Mouse (Mus musculus) midbrain, embryonic 14.5 days (tissue): Measurements from ENCODE around the gene Tspo. TPM values are rescaled to one million over a fixed set of nuclear protein-coding genes. Genes with fewer than 3 reads are reported as not detected.
A peak's percentile ranks its signal among the peaks of the same experiment; 100 is the strongest.

ENCODE experiments used
- ATAC-seq: fragments of 200-750 bp; cut with Nextera tagmentation; 2 replicates; pipeline ENCODE4 v1.8.0; 2017; ENCODE audit warnings: moderate number of reproducible peaks, moderate library complexity; ENCODE audit not compliant: low FRiP score, low TSS enrichment
- DNase-seq: peaks from one replicate; pipeline ENCODE4 v3.0.0-alpha.2; 2015
- H3K27ac ChIP-seq: fragments of 300-500 bp; sonication (generic); replicated peaks from 2 replicates; pipeline ENCODE4 v1.5.1; 2014; ENCODE audit warnings: mild to moderate bottlenecking, low read depth, low read length, moderate library complexity
- H3K27me3 ChIP-seq: fragments of 300-500 bp; sonication (generic); 2 replicates; pipeline ENCODE4 v1.6.1; 2014; ENCODE audit warnings: low read length, control low read depth, mixed read lengths; ENCODE audit not compliant: control insufficient read depth, insufficient read depth
- H3K36me3 ChIP-seq: fragments of 300-500 bp; sonication (generic); 2 replicates; pipeline ENCODE4 v1.6.1; 2014; ENCODE audit warnings: low read length, control low read depth; ENCODE audit not compliant: control insufficient read depth, insufficient read depth
- H3K4me1 ChIP-seq: fragments of 300-500 bp; sonication (generic); 2 replicates; pipeline ENCODE4 v1.6.1; 2014; ENCODE audit warnings: mild to moderate bottlenecking, antibody characterized with exemption, low read length, control low read depth; ENCODE audit not compliant: control insufficient read depth, insufficient read depth
- H3K4me2 ChIP-seq: fragments of 300-500 bp; sonication (generic); 2 replicates; pipeline ENCODE4 v1.6.1; 2014; ENCODE audit warnings: mild to moderate bottlenecking, low read length, moderate library complexity
- H3K4me3 ChIP-seq: fragments of 300-500 bp; sonication (generic); replicated peaks from 2 replicates; pipeline ENCODE4 v1.5.1; 2014; ENCODE audit warnings: low read depth, low read length
- H3K9ac ChIP-seq: fragments of 300-500 bp; sonication (generic); replicated peaks from 2 replicates; pipeline ENCODE4 v1.6.1; 2014; ENCODE audit warnings: mild to moderate bottlenecking, low read length, moderate library complexity
- H3K9me3 ChIP-seq: fragments of 300-500 bp; sonication (generic); 2 replicates; pipeline ENCODE4 v1.6.1; 2016; ENCODE audit warnings: low read length, control low read depth, mixed read lengths; ENCODE audit not compliant: control insufficient read depth
- WGBS: fragments of 180-500 bp; shearing (Covaris S2); extraction: QIAGEN DNeasy Blood & Tissue Kit; methylation state at CpG from one replicate; pipeline ENCODE4 v1.1.7; 2014; 5-methylcytosine and 5-hydroxymethylcytosine counted together
- polyA plus RNA-seq: library from polyadenylated mRNA; unstranded; fragments of >200 nt; fragmentation: Nextera tagmentation; extraction: Ambion mirVana; gene quantifications from 2 replicates; pipeline ENCODE4 v1.2.1, GENCODE M21; 2014

The Tspo gene
- polyA plus RNA-seq, 1 experiment from 2014 or later = 12.2 TPM

GRCm38 (mm10) chr15:83560941-83561477, 2.4 kb upstream of the Tspo start:
- peaks cover 8% of the 10 kb centered on the region for H3K27me3 ChIP-seq
- H3K9ac ChIP-seq = no peak overlapping the region
- peaks cover 14% of the 10 kb centered on the region for H3K4me1 ChIP-seq
- no peak for ATAC-seq
- H3K4me2 ChIP-seq = no peak overlapping the region
- no peaks in the 10 kb centered on the region for H3K36me3 ChIP-seq
- DNase-seq = no peak
- H3K9me3 ChIP-seq = no peaks in the 10 kb centered on the region
- H3K4me3 ChIP-seq = no peak overlapping the region
- whole genome bisulfite sequencing = 58% methylated on average over 5 of the region's 5 CpGs
- H3K27ac ChIP-seq = no peak overlapping the region

GRCm38 (mm10) chr15:83562626-83563270, 644 bp upstream of the Tspo start:
- Histone ChIP-seq H3K4me1 (peaks cover 13% of the 10 kb centered on the region), H3K36me3 (no peaks in the 10 kb centered on the region), H3K27me3 (peaks cover 8% of the 10 kb centered on the region), H3K4me3 (no peak overlapping the region), H3K4me2 (peak overlapping the region; percentile 62), H3K9ac (no peak overlapping the region), H3K27ac (no peak overlapping the region), H3K9me3 (no peaks in the 10 kb centered on the region)
- ATAC-seq (no peak), DNase-seq (peak; percentile 58)
- 36% methylated on average over 15 of the region's 15 CpGs for WGBS

- Histone ChIP-seq H3K4me1 (peaks cover 13% of the 10 kb centered on the region), H3K9ac (peak overlapping the region; percentile 31), H3K36me3 (no peaks in the 10 kb centered on the region), H3K9me3 (no peaks in the 10 kb centered on the region), H3K4me3 (peak overlapping the region; percentile 25), H3K27ac (no peak overlapping the region), H3K4me2 (peak overlapping the region; percentile 62), H3K27me3 (peaks cover 8% of the 10 kb centered on the region)
- WGBS = 3% methylated on average over 27 of the region's 27 CpGs
- ATAC-seq = no peak
- peak; percentile 65 for DNase-seq
These were observed 662 bp downstream of the Tspo start for GRCm38 (mm10) chr15:83563857-83564651.

- no peak overlapping the region for H3K27ac ChIP-seq
- H3K4me3 ChIP-seq = no peak overlapping the region
- no peaks in the 10 kb centered on the region for H3K36me3 ChIP-seq
- 84% methylated on average over 3 of the region's 3 CpGs for WGBS
- H3K9me3 ChIP-seq = no peaks in the 10 kb centered on the region
- H3K27me3 ChIP-seq = peaks cover 8% of the 10 kb centered on the region
- no peak overlapping the region for H3K4me2 ChIP-seq
- no peak overlapping the region for H3K9ac ChIP-seq
- peaks cover 13% of the 10 kb centered on the region for H3K4me1 ChIP-seq
- ATAC-seq = no peak
- no peak for DNase-seq
These were observed 2.0 kb downstream of the Tspo start for GRCm38 (mm10) chr15:83565434-83565833.

- Histone ChIP-seq H3K36me3 (no peaks in the 10 kb centered on the region), H3K9me3 (no peaks in the 10 kb centered on the region), H3K27me3 (peaks cover 8% of the 10 kb centered on the region), H3K4me1 (peaks cover 13% of the 10 kb centered on the region), H3K4me2 (no peak overlapping the region), H3K4me3 (no peak overlapping the region), H3K9ac (no peak overlapping the region), H3K27ac (no peak overlapping the region)
- ATAC-seq (no peak), DNase-seq (no peak)
- 81% methylated on average over 5 of the region's 5 CpGs for WGBS
These were observed 2.6 kb downstream of the Tspo start for GRCm38 (mm10) chr15:83566006-83566405.

- Histone ChIP-seq H3K9ac (no peak overlapping the region), H3K4me3 (no peak overlapping the region), H3K27ac (no peak overlapping the region), H3K9me3 (no peaks in the 10 kb centered on the region), H3K4me2 (no peak overlapping the region), H3K36me3 (no peaks in the 10 kb centered on the region), H3K4me1 (peaks cover 13% of the 10 kb centered on the region), H3K27me3 (peaks cover 8% of the 10 kb centered on the region)
- no peak for ATAC-seq
- no peak for DNase-seq
- WGBS = 87% methylated on average over 3 of the region's 3 CpGs
These were observed 4.3 kb downstream of the Tspo start for GRCm38 (mm10) chr15:83567728-83568127.

GRCm38 (mm10) chr15:83568544-83568943, 5.2 kb downstream of the Tspo start:
- ATAC-seq (no peak), DNase-seq (no peak)
- Histone ChIP-seq H3K4me2 (no peak overlapping the region), H3K27me3 (peaks cover 4% of the 10 kb centered on the region; the same call in 1 of the 2 replicates), H3K4me3 (no peak overlapping the region), H3K4me1 (peaks cover 8% of the 10 kb centered on the region), H3K27ac (no peak overlapping the region), H3K9ac (no peak overlapping the region), H3K9me3 (no peaks in the 10 kb centered on the region), H3K36me3 (no peaks in the 10 kb centered on the region)
- WGBS = 99% methylated on average over 5 of the region's 5 CpGs

- Histone ChIP-seq H3K9ac (no peak overlapping the region), H3K4me3 (no peak overlapping the region), H3K36me3 (peaks cover 2% of the 10 kb centered on the region), H3K9me3 (no peaks in the 10 kb centered on the region), H3K4me1 (no peaks in the 10 kb centered on the region), H3K27me3 (no peaks in the 10 kb centered on the region; the same call in 1 of the 2 replicates), H3K27ac (no peak overlapping the region), H3K4me2 (no peak overlapping the region)
- 63% methylated on average over 11 of the region's 11 CpGs for WGBS
- ATAC-seq = no peak
- DNase-seq = no peak
These were observed 6.3 kb downstream of the Tspo start for GRCm38 (mm10) chr15:83569682-83570081.
